Mouse (Mus musculus) limb, embryonic 15.5 days (tissue): Measurements from ENCODE around the gene St3gal5. TPM values are rescaled to one million over a fixed set of nuclear protein-coding genes. Genes with fewer than 3 reads are reported as not detected.

Experiments used
- ATAC-seq: fragments of 200-750 bp; cut with Nextera tagmentation; 2 replicates; pipeline ENCODE4 v1.8.0; 2017; ENCODE audit warnings: low read depth, moderate TSS enrichment; ENCODE audit not compliant: insufficient number of reproducible peaks, low FRiP score, low TSS enrichment
- H3K27ac ChIP-seq: fragments of 300-500 bp; sonication (generic); 2 replicates; pipeline ENCODE4 v1.5.1; 2015; ENCODE audit warnings: moderate library complexity, mild to moderate bottlenecking, inconsistent platforms
- H3K27me3 ChIP-seq: fragments of 300-500 bp; sonication (generic); 2 replicates; pipeline ENCODE4 v1.6.1; 2015; ENCODE audit warnings: inconsistent platforms
- H3K36me3 ChIP-seq: fragments of 300-500 bp; sonication (generic); 2 replicates; pipeline ENCODE4 v1.6.1; 2015; ENCODE audit warnings: inconsistent platforms
- H3K4me1 ChIP-seq: fragments of 300-500 bp; sonication (generic); 2 replicates; pipeline ENCODE4 v1.6.1; 2015; ENCODE audit warnings: inconsistent platforms
- H3K4me2 ChIP-seq: fragments of 300-500 bp; sonication (generic); 2 replicates; pipeline ENCODE4 v1.6.1; 2015; ENCODE audit warnings: mild to moderate bottlenecking, inconsistent platforms
- H3K4me3 ChIP-seq: fragments of 300-500 bp; sonication (generic); 2 replicates; pipeline ENCODE4 v1.5.1; 2015; ENCODE audit warnings: mild to moderate bottlenecking, inconsistent platforms
- H3K9ac ChIP-seq: fragments of 300-500 bp; sonication (generic); 2 replicates; pipeline ENCODE4 v1.6.1; 2015; ENCODE audit warnings: inconsistent platforms
- H3K9me3 ChIP-seq: fragments of 300-500 bp; sonication (generic); 2 replicates; pipeline ENCODE4 v1.6.1; 2016; ENCODE audit warnings: inconsistent platforms
- whole genome bisulfite sequencing: fragments of 180-500 bp; shearing (Covaris S2); methylation state at CpG from one replicate; pipeline ENCODE4 v1.1.7; 2015; 5-methylcytosine and 5-hydroxymethylcytosine counted together
- polyA plus RNA-seq: library from polyadenylated mRNA; unstranded; fragments of >200 nt; fragmentation: Nextera tagmentation; extraction: Ambion mirVana; gene quantifications from 2 replicates; pipeline ENCODE4 v1.2.1, GENCODE M21; 2015

St3gal5 gene
- polyA plus RNA-seq, 1 experiment from 2014 or later = 31.0 TPM

DNA sequence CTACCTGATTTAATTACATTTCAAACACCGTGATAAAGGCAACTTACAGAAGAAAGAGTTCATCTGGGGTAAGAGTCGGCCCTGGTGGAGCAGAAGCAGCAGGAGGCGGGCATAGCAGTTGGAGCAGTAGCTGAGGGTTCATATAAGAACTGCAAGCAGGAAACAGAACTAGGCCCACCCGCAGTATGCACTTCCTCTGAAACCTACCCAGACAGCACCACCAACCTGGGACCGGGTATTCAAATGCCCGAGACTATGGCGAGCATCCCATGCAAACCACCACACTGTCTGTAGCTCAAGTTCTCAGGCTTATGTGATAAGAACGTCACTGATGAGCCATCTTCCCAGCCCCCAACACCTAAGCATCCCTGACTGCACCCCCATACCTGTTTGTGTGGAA lies 58.3 kb downstream of the St3gal5 start:
- H3K27me3 ChIP-seq = no peaks in the 10 kb centered on the region
- H3K27ac ChIP-seq = no peak overlapping the region
- H3K4me2 ChIP-seq = no peak overlapping the region
- 89% methylated on average over 8 of the region's 8 CpGs for WGBS
- no peak for ATAC-seq
- peaks cover 19% of the 10 kb centered on the region for H3K36me3 ChIP-seq
- H3K9me3 ChIP-seq = no peaks in the 10 kb centered on the region
- H3K9ac ChIP-seq = no peak overlapping the region
- no peaks in the 10 kb centered on the region for H3K4me1 ChIP-seq
- no peak overlapping the region for H3K4me3 ChIP-seq

GRCm38 (mm10) chr6:72158966-72159764 lies 61.8 kb downstream of the St3gal5 start:
- no peak for ATAC-seq
- 0 out of 2 replicates have a peak, but pooled peaks cover 12% of the 10 kb centered on the region for H3K36me3 ChIP-seq
- H3K9ac ChIP-seq = no peak overlapping the region
- no peaks in the 10 kb centered on the region for H3K9me3 ChIP-seq
- H3K4me3 ChIP-seq = no peak overlapping the region
- no peaks in the 10 kb centered on the region for H3K27me3 ChIP-seq
- peaks cover under 1% of the 10 kb centered on the region; the same call in 1 of the 2 replicates for H3K4me1 ChIP-seq
- WGBS = 82% methylated on average over 8 of the region's 8 CpGs
- H3K27ac ChIP-seq = no peak overlapping the region
- H3K4me2 ChIP-seq = no peak overlapping the region

DNA sequence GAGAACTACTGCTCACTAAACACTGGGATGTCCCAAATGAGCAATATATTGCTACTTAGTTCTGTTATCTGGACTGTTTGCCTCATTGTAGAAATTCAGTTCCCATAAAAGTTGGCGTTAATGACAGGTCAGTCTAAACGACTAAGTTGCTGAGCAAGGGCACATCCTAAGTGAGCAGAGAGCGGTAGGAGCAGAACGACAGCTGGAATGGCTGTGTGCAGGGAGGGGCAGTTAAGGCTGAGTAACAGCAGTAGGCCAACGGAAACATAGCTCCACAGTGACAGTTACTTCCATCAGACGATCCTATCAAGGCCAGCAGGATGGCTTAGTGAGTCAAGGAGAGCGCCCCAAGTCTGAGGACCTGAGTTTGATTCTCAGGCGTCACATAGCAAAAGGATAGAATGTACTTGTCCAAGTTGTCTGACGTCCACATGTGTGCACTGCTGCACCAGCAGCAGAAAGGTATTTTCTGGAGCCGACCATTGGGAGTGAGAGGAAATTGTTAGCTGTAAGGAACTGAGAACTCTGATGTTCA lies 62.5 kb downstream of the St3gal5 start:
- 0 out of 2 replicates have a peak, but pooled peaks cover 10% of the 10 kb centered on the region for H3K36me3 ChIP-seq
- no peaks in the 10 kb centered on the region for H3K27me3 ChIP-seq
- H3K9ac ChIP-seq = no peak overlapping the region
- ATAC-seq = no peak
- no peaks in the 10 kb centered on the region for H3K9me3 ChIP-seq
- 49% methylated on average over 10 of the region's 10 CpGs for WGBS
- H3K27ac ChIP-seq = no peak overlapping the region
- peaks cover 7% of the 10 kb centered on the region; the same call in 1 of the 2 replicates for H3K4me1 ChIP-seq
- no peak overlapping the region for H3K4me2 ChIP-seq
- no peak overlapping the region for H3K4me3 ChIP-seq

DNA sequence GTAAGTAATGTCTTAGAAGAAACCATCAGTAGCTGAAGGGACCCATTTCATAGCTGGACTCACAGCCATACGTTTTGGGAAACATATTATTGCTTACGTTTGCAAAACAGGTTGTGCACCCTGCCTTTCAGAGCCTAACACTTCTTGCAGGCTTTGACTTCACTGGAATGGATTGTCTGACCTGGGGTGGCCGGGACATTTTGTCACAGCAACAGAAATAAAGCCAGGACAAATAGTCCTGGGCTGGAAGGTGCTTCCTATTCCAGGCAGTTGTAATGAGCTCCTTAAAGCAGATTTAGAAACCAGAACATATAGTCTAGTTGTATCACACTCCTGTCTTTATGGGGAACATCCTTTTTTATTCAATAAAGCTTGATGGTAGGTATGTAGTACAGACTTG lies 63.6 kb downstream of the St3gal5 start:
- WGBS = 78% methylated on average over 3 of the region's 3 CpGs
- H3K27me3 ChIP-seq = no peaks in the 10 kb centered on the region

DNA sequence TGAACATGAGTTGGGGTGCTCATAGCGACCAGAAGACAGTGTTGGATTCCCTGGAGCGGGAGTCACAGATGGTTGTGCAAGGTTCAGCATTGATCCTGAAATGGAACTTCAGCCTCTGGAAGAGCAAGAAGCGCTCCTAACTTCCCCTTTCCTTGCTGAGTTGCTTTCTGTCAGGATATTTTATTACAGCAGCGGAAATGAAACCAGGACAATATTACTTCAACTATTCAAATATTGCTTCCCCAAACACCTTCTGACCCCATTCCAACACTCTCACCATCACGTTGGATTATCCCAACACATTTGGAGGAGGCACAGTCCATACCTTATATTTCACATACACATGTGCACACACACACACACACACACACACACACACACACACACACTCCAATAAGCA lies 64.4 kb downstream of the St3gal5 start:
- ATAC-seq = no peak
- Histone ChIP-seq H3K9me3 (no peaks in the 10 kb centered on the region), H3K9ac (no peak overlapping the region), H3K4me1 (peaks cover 7% of the 10 kb centered on the region; the same call in 1 of the 2 replicates), H3K27me3 (no peaks in the 10 kb centered on the region), H3K4me2 (no peak overlapping the region), H3K27ac (no peak overlapping the region), H3K36me3 (no peaks in the 10 kb centered on the region), H3K4me3 (no peak overlapping the region)
- 73% methylated on average over 5 of the region's 5 CpGs for WGBS

More for the DNA sequence above, 63.6 kb downstream of the St3gal5 start:
- H3K9ac ChIP-seq = no peak overlapping the region
- no peak overlapping the region for H3K4me3 ChIP-seq
- no peak overlapping the region for H3K4me2 ChIP-seq
- no peaks in the 10 kb centered on the region for H3K9me3 ChIP-seq
- H3K36me3 ChIP-seq = no peaks in the 10 kb centered on the region
- H3K27ac ChIP-seq = no peak overlapping the region
- no peak for ATAC-seq
- H3K4me1 ChIP-seq = peaks cover 7% of the 10 kb centered on the region; the same call in 1 of the 2 replicates

DNA sequence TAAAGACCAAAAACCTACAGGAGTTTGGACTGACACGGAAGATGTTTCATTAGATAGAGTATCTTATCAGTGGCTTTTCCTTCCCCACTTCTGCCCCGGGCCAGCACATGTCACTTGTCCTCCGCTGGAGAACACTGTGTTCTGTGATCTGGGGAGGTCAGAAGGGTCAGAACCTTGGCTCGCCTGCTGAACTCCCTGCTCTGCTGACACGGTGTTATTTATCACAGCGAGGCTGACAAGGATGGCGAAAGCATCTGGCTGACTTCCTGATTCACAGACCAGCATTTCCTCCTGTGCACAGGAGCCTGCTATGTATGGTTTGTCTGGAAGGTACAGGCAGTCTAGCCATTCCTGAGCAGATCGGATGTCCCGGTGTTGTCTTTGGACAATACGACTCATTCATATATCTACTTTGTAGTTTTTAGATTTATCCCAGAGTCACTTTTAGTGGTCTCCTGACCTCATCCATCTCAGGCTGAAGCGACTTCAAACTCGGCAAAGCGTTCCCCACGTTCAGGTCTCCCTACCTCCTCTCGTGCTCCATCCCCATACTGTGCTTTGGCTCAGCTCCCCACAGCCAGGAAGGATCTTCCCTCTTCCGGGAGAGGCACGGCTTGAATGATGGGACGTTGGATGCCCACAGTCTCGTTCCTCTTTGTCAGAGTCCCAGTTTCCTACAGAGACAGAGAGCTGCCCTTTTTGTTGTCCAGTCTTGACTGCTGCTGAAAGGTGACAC lies 64.9 kb downstream of the St3gal5 start:
- Histone ChIP-seq H3K27ac (no peak overlapping the region), H3K9ac (no peak overlapping the region), H3K36me3 (no peaks in the 10 kb centered on the region), H3K9me3 (no peaks in the 10 kb centered on the region), H3K4me2 (0 out of 2 replicates have a peak overlapping the region, but pooled peaks have one; percentile 3), H3K4me1 (peaks cover 7% of the 10 kb centered on the region; the same call in 1 of the 2 replicates), H3K27me3 (no peaks in the 10 kb centered on the region), H3K4me3 (no peak overlapping the region)
- WGBS = 29% methylated on average over 19 of the region's 19 CpGs
- ATAC-seq = no peak

DNA sequence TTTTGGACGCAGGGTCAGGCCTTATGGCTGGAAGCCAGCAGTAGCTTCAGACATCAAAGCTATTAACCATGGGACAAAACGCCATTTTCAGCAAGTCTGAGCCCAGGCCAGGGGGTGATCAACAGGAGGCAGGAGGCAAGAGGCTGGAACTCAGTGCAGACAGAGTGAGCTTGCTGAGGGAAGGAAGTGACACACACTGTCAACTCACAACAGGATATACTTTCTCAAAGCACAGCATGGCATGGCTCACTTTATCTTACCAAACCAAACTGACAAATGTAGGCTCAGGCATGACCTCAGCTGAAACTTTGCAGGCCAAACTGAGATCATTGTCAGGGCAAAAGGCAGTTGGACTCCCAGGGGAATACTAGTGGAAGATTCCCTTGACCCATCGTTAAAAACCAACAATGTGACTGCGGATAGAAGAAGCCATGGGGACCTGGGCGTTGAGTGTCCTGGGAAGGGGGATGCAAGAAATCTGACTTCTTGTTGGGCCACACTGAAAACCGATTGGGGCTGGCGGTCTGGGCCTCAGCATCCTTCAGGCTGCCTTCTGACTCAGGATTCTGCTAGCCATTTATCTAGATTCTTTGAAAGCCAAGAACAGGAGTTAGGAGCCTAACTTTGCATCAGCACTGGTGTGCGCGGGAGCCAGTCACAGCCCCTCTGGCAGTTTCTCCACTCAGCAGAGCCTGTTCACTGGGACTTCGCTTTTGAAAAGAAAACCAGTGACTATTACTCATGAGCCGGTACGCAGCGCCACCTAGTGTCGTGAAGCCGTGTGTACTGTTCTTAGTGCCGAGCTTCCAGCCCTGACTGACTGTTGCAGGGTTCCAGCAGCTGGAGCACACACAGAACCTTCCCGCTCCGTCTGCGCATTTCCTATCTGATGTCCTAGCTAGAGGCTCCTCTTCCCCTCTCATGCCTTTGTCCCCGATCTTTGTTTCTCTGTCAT lies 67.2 kb downstream of the St3gal5 start:
- Histone ChIP-seq H3K4me1 (peaks cover 7% of the 10 kb centered on the region; the same call in 1 of the 2 replicates), H3K4me2 (no peak overlapping the region), H3K9me3 (no peaks in the 10 kb centered on the region), H3K36me3 (no peaks in the 10 kb centered on the region), H3K27ac (no peak overlapping the region), H3K9ac (no peak overlapping the region), H3K27me3 (no peaks in the 10 kb centered on the region), H3K4me3 (no peak overlapping the region)
- ATAC-seq = peak; percentile 72; the same call in 1 of the 2 replicates
- 19% methylated on average over 20 of the region's 20 CpGs for WGBS

- WGBS = 40% methylated on average over 2 of the region's 2 CpGs
Observed at GRCm38 (mm10) chr6:72165907-72166306, 68.5 kb downstream of the St3gal5 start.

DNA sequence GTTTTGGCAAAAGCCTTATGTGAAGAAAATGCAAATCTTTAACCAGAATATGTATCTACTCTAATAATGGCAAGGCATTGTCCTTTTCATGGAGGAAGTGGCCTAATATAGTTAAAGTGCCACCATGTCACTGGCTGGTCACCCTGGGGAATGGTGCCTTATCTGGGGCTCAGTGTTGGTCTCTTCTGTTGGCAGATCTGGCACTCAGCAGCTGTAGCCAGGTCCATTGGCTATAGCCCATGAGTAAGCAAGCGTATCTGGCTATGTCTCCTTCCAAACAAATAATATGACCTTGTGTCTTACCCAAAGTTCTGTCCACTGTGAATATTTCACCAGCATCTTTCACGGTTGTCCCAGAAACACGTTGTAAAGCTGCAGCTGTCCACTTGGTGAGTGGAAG lies 74.0 kb downstream of the St3gal5 start:
- H3K4me1 ChIP-seq = no peaks in the 10 kb centered on the region
- WGBS = 88% methylated on average over 3 of the region's 3 CpGs
- H3K4me3 ChIP-seq = no peak overlapping the region
- H3K9me3 ChIP-seq = no peaks in the 10 kb centered on the region
- H3K9ac ChIP-seq = no peak overlapping the region
- no peak for ATAC-seq
- no peaks in the 10 kb centered on the region for H3K36me3 ChIP-seq
- no peak overlapping the region for H3K4me2 ChIP-seq
- no peak overlapping the region for H3K27ac ChIP-seq
- H3K27me3 ChIP-seq = no peaks in the 10 kb centered on the region

More at GRCm38 (mm10) chr6:72165907-72166306, 68.5 kb downstream of the St3gal5 start:
- peaks cover 7% of the 10 kb centered on the region; the same call in 1 of the 2 replicates for H3K4me1 ChIP-seq
- H3K36me3 ChIP-seq = no peaks in the 10 kb centered on the region
- ATAC-seq = no peak
- no peak overlapping the region for H3K27ac ChIP-seq
- H3K9me3 ChIP-seq = no peaks in the 10 kb centered on the region
- no peak overlapping the region for H3K4me2 ChIP-seq
- no peaks in the 10 kb centered on the region for H3K27me3 ChIP-seq
- no peak overlapping the region for H3K9ac ChIP-seq
- no peak overlapping the region for H3K4me3 ChIP-seq

DNA sequence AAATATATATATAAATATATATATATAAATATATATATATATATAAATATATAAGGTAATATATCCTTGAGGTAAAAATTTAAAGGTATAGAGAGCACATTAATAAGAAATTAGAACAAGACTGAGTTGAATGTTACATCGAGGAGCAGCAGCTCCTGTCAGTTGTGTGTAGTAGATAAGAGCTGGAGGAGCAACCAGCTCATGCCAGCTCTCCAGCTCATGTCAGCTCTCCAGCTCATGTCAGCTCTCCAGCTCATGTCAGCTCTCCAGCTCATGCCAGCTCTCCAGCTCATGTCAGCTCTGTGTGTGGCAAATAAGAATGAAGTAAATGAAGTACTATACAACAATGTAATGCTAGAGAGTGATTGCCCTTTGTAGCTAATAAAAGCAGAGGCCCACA lies 76.0 kb downstream of the St3gal5 start:
- ATAC-seq = no peak
- no peaks in the 10 kb centered on the region for H3K9me3 ChIP-seq
- no peaks in the 10 kb centered on the region for H3K36me3 ChIP-seq
- no peak overlapping the region for H3K9ac ChIP-seq
- no peaks in the 10 kb centered on the region for H3K4me1 ChIP-seq
- no peak overlapping the region for H3K27ac ChIP-seq
- no peaks in the 10 kb centered on the region for H3K27me3 ChIP-seq
- WGBS = 93% methylated on average over 1 of the region's 1 CpGs
- H3K4me2 ChIP-seq = no peak overlapping the region
- no peak overlapping the region for H3K4me3 ChIP-seq

GRCm38 (mm10) chr6:72175419-72175818 lies 78.0 kb downstream of the St3gal5 start:
- Histone ChIP-seq H3K27me3 (no peaks in the 10 kb centered on the region), H3K4me2 (no peak overlapping the region), H3K9ac (no peak overlapping the region), H3K4me3 (no peak overlapping the region), H3K27ac (no peak overlapping the region), H3K4me1 (no peaks in the 10 kb centered on the region), H3K9me3 (no peaks in the 10 kb centered on the region), H3K36me3 (no peaks in the 10 kb centered on the region)
- 64% methylated on average over 3 of the region's 3 CpGs for WGBS
- ATAC-seq = no peak
